Mouse (Mus musculus): ENCODE data around the gene Mkrn3. TPM values are rescaled to one million over a fixed set of nuclear protein-coding genes. Genes with fewer than 3 reads are reported as not detected.
A peak's percentile ranks its signal among the peaks of the same experiment; 100 is the strongest.

The Mkrn3 gene
- polyA plus RNA-seq, 1 experiment = not detected

GRCm38 (mm10) chr7:62433243-62433642 is 13.3 kb upstream of the Mkrn3 start:
- TF ChIP-seq CTCF (IDR thresholded peaks at IDR 0.05; ENCODE audit: insufficient read depth, low read depth, low read length) (no peak), POLR2A (IDR thresholded peaks at IDR 0.05; ENCODE audit: insufficient read depth, low read depth, low read length) (no peak)
- Histone ChIP-seq H3K4me1 (ENCODE audit: control insufficient read depth, insufficient read depth, low read length) (no peaks in the 10 kb centered on the region), H3K4me3 (ENCODE audit: insufficient read depth, low read depth, low read length) (no peak overlapping the region), H3K27ac (ENCODE audit: insufficient read depth, low read depth, low read length) (no peak overlapping the region)
- 39% methylated on average over 3 of the region's 3 CpGs for WGBS

- H3K27ac ChIP-seq (ENCODE audit: insufficient read depth, low read depth, low read length) = no peak overlapping the region
- no peak overlapping the region for H3K4me3 ChIP-seq (ENCODE audit: insufficient read depth, low read depth, low read length)
- H3K4me1 ChIP-seq (ENCODE audit: control insufficient read depth, insufficient read depth, low read length) = no peaks in the 10 kb centered on the region
- TF ChIP-seq POLR2A (IDR thresholded peaks at IDR 0.05; ENCODE audit: insufficient read depth, low read depth, low read length) (no peak), CTCF (IDR thresholded peaks at IDR 0.05; ENCODE audit: insufficient read depth, low read depth, low read length) (no peak)
- 26% methylated on average over 8 of the region's 8 CpGs for WGBS
These were observed 8.4 kb upstream of the Mkrn3 start for GRCm38 (mm10) chr7:62428337-62428736.

- TF ChIP-seq CTCF (IDR thresholded peaks at IDR 0.05; ENCODE audit: insufficient read depth, low read depth, low read length) (no peak), POLR2A (IDR thresholded peaks at IDR 0.05; ENCODE audit: insufficient read depth, low read depth, low read length) (no peak)
- Histone ChIP-seq H3K4me3 (ENCODE audit: insufficient read depth, low read depth, low read length) (no peak overlapping the region), H3K27ac (ENCODE audit: insufficient read depth, low read depth, low read length) (no peak overlapping the region), H3K4me1 (ENCODE audit: control insufficient read depth, insufficient read depth, low read length) (no peaks in the 10 kb centered on the region; the same call in 1 of the 2 replicates)
- 35% methylated on average over 4 of the region's 4 CpGs for WGBS
These were observed 3.3 kb upstream of the Mkrn3 start for GRCm38 (mm10) chr7:62423210-62423609.

- Histone ChIP-seq H3K4me3 (ENCODE audit: insufficient read depth, low read depth, low read length) (peak overlapping the region; percentile 5; the same call in 1 of the 2 replicates), H3K27ac (ENCODE audit: insufficient read depth, low read depth, low read length) (no peak overlapping the region), H3K4me1 (ENCODE audit: control insufficient read depth, insufficient read depth, low read length) (no peaks in the 10 kb centered on the region; the same call in 1 of the 2 replicates)
- 35% methylated on average over 6 of the region's 6 CpGs for WGBS
- TF ChIP-seq POLR2A (IDR thresholded peaks at IDR 0.05; ENCODE audit: insufficient read depth, low read depth, low read length) = no peak
These were observed 627 bp upstream of the Mkrn3 start for GRCm38 (mm10) chr7:62420566-62420965.

- H3K27ac ChIP-seq (ENCODE audit: insufficient read depth, low read depth, low read length) = no peak overlapping the region
- no peaks in the 10 kb centered on the region; the same call in 1 of the 2 replicates for H3K4me1 ChIP-seq (ENCODE audit: control insufficient read depth, insufficient read depth, low read length)
- WGBS = 43% methylated on average over 17 of the region's 17 CpGs
- TF ChIP-seq CTCF (IDR thresholded peaks at IDR 0.05; ENCODE audit: insufficient read depth, low read depth, low read length) = no peak
- TF ChIP-seq POLR2A (IDR thresholded peaks at IDR 0.05; ENCODE audit: insufficient read depth, low read depth, low read length) = no peak
- H3K4me3 ChIP-seq (ENCODE audit: insufficient read depth, low read depth, low read length) = peak overlapping the region; percentile 71
These were observed 840 bp downstream of the Mkrn3 start for GRCm38 (mm10) chr7:62419105-62419492.

GRCm38 (mm10) chr7:62418346-62418745 is 1.6 kb downstream of the Mkrn3 start:
- Histone ChIP-seq H3K4me3 (ENCODE audit: insufficient read depth, low read depth, low read length) (peak overlapping the region; percentile 71; the same call in 1 of the 2 replicates), H3K27ac (ENCODE audit: insufficient read depth, low read depth, low read length) (no peak overlapping the region)
- 47% methylated on average over 9 of the region's 9 CpGs for WGBS

GRCm38 (mm10) chr7:62416173-62416572 is 3.8 kb downstream of the Mkrn3 start:
- no peak overlapping the region for H3K27ac ChIP-seq (ENCODE audit: insufficient read depth, low read depth, low read length)
- no peak overlapping the region for H3K4me3 ChIP-seq (ENCODE audit: insufficient read depth, low read depth, low read length)

More at GRCm38 (mm10) chr7:62418346-62418745, 1.6 kb downstream of the Mkrn3 start:
- TF ChIP-seq POLR2A (IDR thresholded peaks at IDR 0.05; ENCODE audit: insufficient read depth, low read depth, low read length) = no peak
- TF ChIP-seq CTCF (IDR thresholded peaks at IDR 0.05; ENCODE audit: insufficient read depth, low read depth, low read length) = no peak
- no peaks in the 10 kb centered on the region; the same call in 1 of the 2 replicates for H3K4me1 ChIP-seq (ENCODE audit: control insufficient read depth, insufficient read depth, low read length)

GRCm38 (mm10) chr7:62415222-62415621 is 4.7 kb downstream of the Mkrn3 start:
- TF ChIP-seq POLR2A (IDR thresholded peaks at IDR 0.05; ENCODE audit: insufficient read depth, low read depth, low read length) (no peak), CTCF (IDR thresholded peaks at IDR 0.05; ENCODE audit: insufficient read depth, low read depth, low read length) (no peak)
- Histone ChIP-seq H3K4me1 (ENCODE audit: control insufficient read depth, insufficient read depth, low read length) (no peaks in the 10 kb centered on the region; the same call in 1 of the 2 replicates), H3K27ac (ENCODE audit: insufficient read depth, low read depth, low read length) (no peak overlapping the region), H3K4me3 (ENCODE audit: insufficient read depth, low read depth, low read length) (no peak overlapping the region)
- 46% methylated on average over 1 of the region's 1 CpGs for WGBS

More at GRCm38 (mm10) chr7:62416173-62416572, 3.8 kb downstream of the Mkrn3 start:
- no peaks in the 10 kb centered on the region; the same call in 1 of the 2 replicates for H3K4me1 ChIP-seq (ENCODE audit: control insufficient read depth, insufficient read depth, low read length)
- TF ChIP-seq CTCF (IDR thresholded peaks at IDR 0.05; ENCODE audit: insufficient read depth, low read depth, low read length) (no peak), POLR2A (IDR thresholded peaks at IDR 0.05; ENCODE audit: insufficient read depth, low read depth, low read length) (no peak)

- no peak overlapping the region for H3K27ac ChIP-seq (ENCODE audit: insufficient read depth, low read depth, low read length)
These were observed 12.1 kb downstream of the Mkrn3 start for GRCm38 (mm10) chr7:62407803-62408202.

More at GRCm38 (mm10) chr7:62407803-62408202, 12.1 kb downstream of the Mkrn3 start:
- Histone ChIP-seq H3K4me1 (ENCODE audit: control insufficient read depth, insufficient read depth, low read length) (0 out of 2 replicates have a peak, but pooled peaks cover 3% of the 10 kb centered on the region), H3K4me3 (ENCODE audit: insufficient read depth, low read depth, low read length) (no peak overlapping the region)
- WGBS = 55% methylated on average over 3 of the region's 3 CpGs
- no peak for TF ChIP-seq CTCF (IDR thresholded peaks at IDR 0.05; ENCODE audit: insufficient read depth, low read depth, low read length)
- TF ChIP-seq POLR2A (IDR thresholded peaks at IDR 0.05; ENCODE audit: insufficient read depth, low read depth, low read length) = no peak
